Mouse (Mus musculus) forebrain, postnatal 0 days (tissue): Measurements from ENCODE around the gene Cd300a. TPM values are rescaled to one million over a fixed set of nuclear protein-coding genes. Genes with fewer than 3 reads are reported as not detected.
A peak's percentile ranks its signal among the peaks of the same experiment; 100 is the strongest.
"Not testable (repeated sequence)": the region's sequence is repeated elsewhere in the genome, so short reads cannot be mapped to it uniquely, and the experiment has no call there.

Experiments used
- ATAC-seq: fragments of 200-750 bp; cut with Nextera tagmentation; 2 replicates; pipeline ENCODE4 v1.8.0; 2017; ENCODE audit warnings: mild to moderate bottlenecking, moderate library complexity
- DNase-seq: peaks from one replicate; pipeline ENCODE4 v3.0.0-alpha.2; 2015
- H3K27ac ChIP-seq: fragments of 300-500 bp; sonication (generic); 2 replicates; pipeline ENCODE4 v1.5.1; 2014; ENCODE audit warnings: low read depth, mild to moderate bottlenecking, antibody characterized with exemption, low read length, moderate library complexity, mixed read lengths
- H3K27me3 ChIP-seq: fragments of 300-500 bp; sonication (generic); 2 replicates; pipeline ENCODE4 v1.6.1; 2014; ENCODE audit warnings: mild to moderate bottlenecking, low read length, mixed read lengths; ENCODE audit not compliant: insufficient read depth
- H3K36me3 ChIP-seq: fragments of 300-500 bp; sonication (generic); 2 replicates; pipeline ENCODE4 v1.6.1; 2014; ENCODE audit warnings: mild to moderate bottlenecking, moderate library complexity; ENCODE audit not compliant: insufficient read depth
- H3K4me1 ChIP-seq: fragments of 300-500 bp; sonication (generic); 2 replicates; pipeline ENCODE4 v1.6.1; 2014; ENCODE audit warnings: antibody characterized with exemption; ENCODE audit not compliant: insufficient read depth
- H3K4me2 ChIP-seq: fragments of 300-500 bp; sonication (generic); 2 replicates; pipeline ENCODE4 v1.6.1; 2014; ENCODE audit warnings: low read depth, mild to moderate bottlenecking, moderate library complexity
- H3K4me3 ChIP-seq: fragments of 300-500 bp; sonication (generic); 2 replicates; pipeline ENCODE4 v1.5.1; 2014; ENCODE audit warnings: low read depth, low read length, mixed read lengths
- H3K9ac ChIP-seq: fragments of 300-500 bp; sonication (generic); 2 replicates; pipeline ENCODE4 v1.6.1; 2014; ENCODE audit warnings: mild to moderate bottlenecking
- H3K9me3 ChIP-seq: fragments of 300-500 bp; sonication (generic); 2 replicates; pipeline ENCODE4 v1.6.1; 2016; ENCODE audit warnings: low read length
- CTCF ChIP-seq: sonication (generic); IDR thresholded peaks from 2 replicates; pipeline ENCODE4 v1.5.1; 2016; ENCODE audit warnings: antibody characterized with exemption, control low read depth, low read depth
- WGBS: fragments of 180-500 bp; shearing (Covaris S2); extraction: QIAGEN DNeasy Blood & Tissue Kit; methylation state at CpG from one replicate; pipeline ENCODE4 v1.1.7; 2014; 5-methylcytosine and 5-hydroxymethylcytosine counted together
- polyA plus RNA-seq: library from polyadenylated mRNA; unstranded; fragments of >200 nt; fragmentation: Nextera tagmentation; extraction: Ambion mirVana; gene quantifications from 2 replicates; pipeline ENCODE4 v1.2.1, GENCODE M21; 2015
- total RNA-seq: library from RNA; depleted of rRNA; stranded (reverse); fragments of >200 nt; gene quantifications from 2 replicates; pipeline ENCODE4 v1.2.3, GENCODE M21; 2014

The Cd300a gene
- total and polyA plus RNA-seq, 2 experiments from 2014 or later, result 0.86 to 1.4 TPM

DNA sequence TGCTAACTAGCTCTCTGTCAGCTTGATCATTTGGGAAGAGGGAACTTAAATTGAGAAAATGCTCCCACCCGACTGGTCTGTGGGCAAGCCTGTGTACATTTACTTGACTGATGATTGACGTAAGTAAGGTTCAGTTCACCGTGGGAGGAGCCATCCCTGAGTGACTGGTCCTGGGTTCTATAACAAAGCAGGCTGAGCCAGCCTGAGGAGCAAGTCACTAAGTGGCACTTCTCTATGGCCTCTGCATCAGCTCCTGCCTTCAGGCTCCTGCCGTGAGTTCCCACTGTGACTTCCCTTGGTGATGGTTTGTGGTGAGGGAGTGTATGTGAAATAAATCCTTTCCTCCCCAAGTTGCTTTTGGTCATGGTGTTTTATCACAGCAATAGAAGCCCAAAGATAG lies 18.2 kb downstream of the Cd300a start:
- no peak for TF ChIP-seq CTCF
- 60% methylated on average over 4 of the region's 4 CpGs for WGBS

DNA sequence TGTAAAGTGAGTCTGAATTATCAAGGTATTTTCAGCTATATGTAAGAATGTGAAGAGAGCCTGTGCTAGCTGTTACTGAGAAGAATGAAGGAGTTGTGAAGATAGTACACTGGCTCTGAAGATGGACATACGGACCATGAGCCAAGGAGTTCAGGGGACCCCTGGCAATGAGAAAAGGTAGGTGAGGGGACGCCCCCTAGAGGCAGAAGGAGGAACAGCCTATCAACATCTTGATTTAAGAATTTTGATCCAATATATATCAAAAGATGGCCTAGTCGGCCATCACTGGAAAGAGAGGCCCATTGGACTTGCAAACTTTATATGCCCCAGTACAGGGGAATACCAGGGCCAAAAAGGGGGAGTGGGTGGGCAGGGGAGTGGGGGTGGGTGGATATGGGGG lies 19.7 kb downstream of the Cd300a start:
- WGBS, result 38% methylated on average over 3 of the region's 3 CpGs
- H3K4me3 ChIP-seq, ATAC-seq, H3K4me2 ChIP-seq, H3K36me3 ChIP-seq, H3K27me3 ChIP-seq, H3K9me3 ChIP-seq, H3K9ac ChIP-seq, DNase-seq, H3K4me1 ChIP-seq, H3K27ac ChIP-seq: not testable (repeated sequence)

More for the DNA sequence above, 18.2 kb downstream of the Cd300a start:
- Histone ChIP-seq H3K36me3 (no peaks in the 10 kb centered on the region), H3K27ac (no peak overlapping the region), H3K9me3 (no peaks in the 10 kb centered on the region), H3K4me2 (no peak overlapping the region), H3K9ac (no peak overlapping the region), H3K4me1 (no peaks in the 10 kb centered on the region), H3K4me3 (no peak overlapping the region), H3K27me3 (no peaks in the 10 kb centered on the region)
- ATAC-seq, result no peak
- no peak for DNase-seq

GRCm38 (mm10) chr11:114912847-114913246 lies 23.0 kb downstream of the Cd300a start:
- peak; percentile 89 for DNase-seq
- WGBS, result 17% methylated on average over 9 of the region's 9 CpGs
- Histone ChIP-seq H3K4me2 (no peak overlapping the region), H3K4me3 (no peak overlapping the region), H3K27me3 (no peaks in the 10 kb centered on the region; the same call in 1 of the 2 replicates), H3K9me3 (no peaks in the 10 kb centered on the region), H3K4me1 (no peaks in the 10 kb centered on the region), H3K27ac (no peak overlapping the region), H3K36me3 (no peaks in the 10 kb centered on the region), H3K9ac (no peak overlapping the region)
- ATAC-seq, result peak; percentile 78
- TF ChIP-seq CTCF, result peak; percentile 96

- 61% methylated on average over 7 of the region's 7 CpGs for WGBS
- DNase-seq (no peak), ATAC-seq (no peak)
Observed at GRCm38 (mm10) chr11:114914978-114915377, 25.1 kb downstream of the Cd300a start.

DNA sequence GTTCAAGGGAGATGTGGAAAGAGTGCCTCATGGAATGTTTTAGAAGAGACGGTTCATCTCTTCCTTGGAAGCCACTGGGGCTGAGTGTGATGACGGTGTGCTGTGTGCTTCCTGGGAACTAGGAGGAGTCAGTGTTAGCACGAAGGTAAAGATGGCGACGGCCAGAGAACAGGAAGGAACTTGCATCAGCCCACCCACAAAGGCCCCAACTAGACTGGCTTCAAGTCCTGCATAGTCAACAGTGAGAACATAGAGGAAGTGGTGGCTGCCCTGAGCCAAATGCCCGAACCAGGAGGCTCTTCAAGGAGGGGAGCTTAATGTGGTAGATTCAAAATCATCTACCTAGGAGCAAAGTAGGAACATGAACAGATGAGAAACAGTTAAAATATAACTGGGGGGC lies 27.3 kb downstream of the Cd300a start:
- H3K4me3 ChIP-seq, result no peak overlapping the region
- 86% methylated on average over 6 of the region's 6 CpGs for WGBS
- H3K9me3 ChIP-seq, result no peaks in the 10 kb centered on the region
- DNase-seq (no peak), ATAC-seq (no peak)
- H3K36me3 ChIP-seq, result no peaks in the 10 kb centered on the region
- no peak overlapping the region for H3K27ac ChIP-seq
- H3K4me2 ChIP-seq, result no peak overlapping the region
- H3K27me3 ChIP-seq, result no peaks in the 10 kb centered on the region; the same call in 1 of the 2 replicates
- no peak overlapping the region for H3K9ac ChIP-seq
- no peak for TF ChIP-seq CTCF
- no peaks in the 10 kb centered on the region for H3K4me1 ChIP-seq

More at GRCm38 (mm10) chr11:114914978-114915377, 25.1 kb downstream of the Cd300a start:
- Histone ChIP-seq H3K27ac (no peak overlapping the region), H3K27me3 (no peaks in the 10 kb centered on the region; the same call in 1 of the 2 replicates), H3K36me3 (no peaks in the 10 kb centered on the region), H3K4me1 (no peaks in the 10 kb centered on the region), H3K9ac (no peak overlapping the region), H3K4me3 (no peak overlapping the region), H3K4me2 (no peak overlapping the region), H3K9me3 (no peaks in the 10 kb centered on the region)
- no peak for TF ChIP-seq CTCF

DNA sequence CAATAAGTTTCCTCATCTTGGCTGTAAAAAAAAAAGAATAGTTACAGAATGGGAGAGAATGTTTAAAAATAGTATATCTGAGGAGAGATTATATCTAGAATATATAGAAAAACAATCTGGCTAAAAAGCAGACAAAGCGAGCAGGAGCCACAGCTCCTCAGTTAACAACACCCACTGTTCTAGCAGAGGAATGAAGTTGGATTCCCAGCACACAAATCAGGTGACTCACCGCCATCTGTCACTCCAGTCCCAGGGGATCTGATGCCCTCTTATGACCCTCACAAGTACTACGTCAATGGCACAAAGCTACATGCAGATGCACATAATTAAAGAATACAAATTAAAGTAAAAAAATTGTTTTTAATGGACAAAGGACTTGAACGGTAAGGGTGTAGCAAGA lies 32.6 kb downstream of the Cd300a start:
- ATAC-seq (no peak), DNase-seq (no peak)
- Histone ChIP-seq H3K4me3 (no peak overlapping the region), H3K27me3 (no peaks in the 10 kb centered on the region), H3K36me3 (no peaks in the 10 kb centered on the region), H3K27ac (no peak overlapping the region), H3K4me1 (no peaks in the 10 kb centered on the region), H3K9ac (no peak overlapping the region), H3K9me3 (no peaks in the 10 kb centered on the region), H3K4me2 (no peak overlapping the region)
- TF ChIP-seq CTCF, result no peak
- 70% methylated on average over 4 of the region's 4 CpGs for WGBS

- 70% methylated on average over 4 of the region's 4 CpGs for WGBS
- DNase-seq, result no peak
- no peaks in the 10 kb centered on the region for H3K4me1 ChIP-seq
Observed at GRCm38 (mm10) chr11:114923961-114924360, 34.1 kb downstream of the Cd300a start.

GRCm38 (mm10) chr11:114929581-114929980 lies 39.7 kb downstream of the Cd300a start:
- Histone ChIP-seq H3K4me1 (no peaks in the 10 kb centered on the region), H3K27ac (no peak overlapping the region), H3K4me3 (no peak overlapping the region), H3K27me3 (no peaks in the 10 kb centered on the region), H3K4me2 (no peak overlapping the region), H3K36me3 (no peaks in the 10 kb centered on the region), H3K9ac (no peak overlapping the region), H3K9me3 (no peaks in the 10 kb centered on the region)
- DNase-seq, result no peak
- ATAC-seq, result no peak
- TF ChIP-seq CTCF, result no peak
- WGBS, result 86% methylated on average over 2 of the region's 2 CpGs

More at GRCm38 (mm10) chr11:114923961-114924360, 34.1 kb downstream of the Cd300a start:
- Histone ChIP-seq H3K4me2 (no peak overlapping the region), H3K27me3 (no peaks in the 10 kb centered on the region), H3K36me3 (no peaks in the 10 kb centered on the region), H3K4me3 (no peak overlapping the region), H3K9me3 (no peaks in the 10 kb centered on the region), H3K9ac (no peak overlapping the region), H3K27ac (no peak overlapping the region)
- no peak for ATAC-seq
- peak; percentile 25; the same call in 1 of the 2 replicates for TF ChIP-seq CTCF
